Mouse (Mus musculus): ENCODE results near the gene Tgfbr3.

DNA sequence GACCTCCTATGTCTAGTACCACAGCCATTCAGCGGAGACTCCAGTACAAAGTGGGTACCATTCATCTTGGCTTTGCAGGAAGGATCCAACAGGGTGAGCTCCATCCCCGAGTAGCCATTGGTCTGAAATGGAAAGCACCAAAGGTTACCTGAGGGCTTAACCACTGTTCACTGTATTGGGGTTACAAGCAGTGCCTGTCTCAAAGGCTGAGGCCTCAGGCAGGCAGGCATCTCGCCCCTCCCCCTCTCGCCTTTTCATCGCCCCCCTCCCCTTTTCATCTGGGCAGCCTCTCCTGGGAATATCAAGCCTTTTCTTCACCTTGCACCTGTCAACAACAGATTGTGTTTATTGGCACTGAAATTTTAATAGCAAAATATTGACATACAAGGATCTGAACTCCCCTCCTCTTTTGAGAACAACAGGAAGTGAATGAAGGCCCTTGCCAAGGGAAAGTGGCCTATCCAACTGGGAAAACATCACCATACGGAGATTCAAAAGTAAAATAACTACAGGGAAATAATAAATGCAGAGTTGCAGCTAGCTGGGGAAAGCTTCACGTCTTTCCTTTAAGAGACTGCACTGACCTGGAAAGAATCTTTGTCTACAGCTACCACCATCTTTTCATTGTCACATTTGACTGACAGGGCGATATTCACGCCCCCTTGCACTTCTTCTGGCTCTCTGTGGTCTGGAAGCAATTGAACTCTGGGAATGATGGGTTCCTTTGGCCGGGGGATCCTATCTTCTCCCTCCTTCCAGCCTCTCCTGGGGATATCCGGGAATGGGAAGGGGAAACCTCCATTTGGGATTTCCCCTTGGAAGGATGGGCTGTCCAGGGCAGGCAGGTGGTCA is 149.4 kb downstream of the Tgfbr3 start:
- TF ChIP-seq CTCF (IDR thresholded peaks at IDR 0.05; ENCODE audit: extremely low read depth, insufficient read depth, low read length) (no peak), POLR2A (IDR thresholded peaks at IDR 0.05; ENCODE audit: extremely low read depth, insufficient read depth, low read length) (no peak)
